Mouse (Mus musculus): ENCODE measurements around the gene Amfr. TPM values are rescaled to one million over a fixed set of nuclear protein-coding genes. Genes with fewer than 3 reads are reported as not detected.
A peak's percentile ranks its signal among the peaks of the same experiment; 100 is the strongest.

Gene Amfr
- total RNA-seq, 4 experiments from 2014 or later = 127 to 153 (median 133) TPM

- DNase-seq (ENCODE audit: low spot score) = no peak
Measured at GRCm38 (mm10) chr8:93933288-93933687, 79.4 kb downstream of the Amfr start.

GRCm38 (mm10) chr8:93932873-93933272 lies 79.8 kb downstream of the Amfr start:
- DNase-seq (ENCODE audit: low spot score) = peak; percentile 82

GRCm38 (mm10) chr8:93931336-93931735 lies 81.3 kb downstream of the Amfr start:
- no peak for DNase-seq (ENCODE audit: low spot score)

- DNase-seq (ENCODE audit: low spot score) = no peak
Measured at GRCm38 (mm10) chr8:93929233-93929632, 83.4 kb downstream of the Amfr start.

GRCm38 (mm10) chr8:93925513-93925912 lies 87.1 kb downstream of the Amfr start:
- DNase-seq (ENCODE audit: low spot score) = no peak

GRCm38 (mm10) chr8:93923897-93924334 lies 88.7 kb downstream of the Amfr start:
- DNase-seq (ENCODE audit: low spot score) = no peak

Small RNAs within 50 kb of the gene (microRNA-seq; reads per million reads assigned to microRNA genes)
- gene Gm24159 = not detected

Other genes starting within 250 kb of the Amfr start
- 10 to 100 TPM; 18.5 to 26.9 (median 21.6) TPM for gene Gnao1, start 202.9 kb downstream of the Amfr start, total RNA-seq (2022)
- 10 to 100 TPM; 20.0 to 25.1 (median 20.9) TPM for gene Nudt21, start 24.2 kb upstream of the Amfr start, total RNA-seq (2022)
- 10 to 100 TPM; 27.0 to 38.4 (median 30.2) TPM for gene Ogfod1, start 24.4 kb upstream of the Amfr start, total RNA-seq (2022)
- gene Bbs2, start 86.1 kb upstream of the Amfr start, total RNA-seq (2022) = 10 to 100 TPM in 2 of 4 experiments, 1 to 10 TPM in 2; 7.6 to 15.7 (median 9.4) TPM
- gene Mt4, start 124.4 kb upstream of the Amfr start, total RNA-seq (2022) = not detected
- 1 to 10 TPM; 2.3 to 5.4 (median 4.3) TPM for gene Mt3, start 139.8 kb upstream of the Amfr start, total RNA-seq (2022)
- gene Mt2, start 159.8 kb upstream of the Amfr start, total RNA-seq (2022) = 100 to 1,000 TPM in 1 of 4 experiments, 10 to 100 TPM in 3; 34.4 to 168 (median 56.0) TPM
- gene Mt1, start 166.2 kb upstream of the Amfr start, total RNA-seq (2022) = 100 to 1,000 TPM; 196 to 496 (median 239) TPM
- gene Nup93, start 201.7 kb upstream of the Amfr start, total RNA-seq (2022) = 10 to 100 TPM; 12.4 to 17.9 (median 15.4) TPM

Measured in heart, adult 8-10 months (tissue).